Mouse (Mus musculus) MEL (cell line): ENCODE measurements around the gene Fkbp5.

Experiments used
- CTCF ChIP-seq, 3 experiments: IDR thresholded peaks in 2 of 3; conservative IDR thresholded peaks in 1 of 3; 2 replicates each; pipeline ENCODE4 v1.5.1; 2011 to 2012; ENCODE audit warnings: low read length in 3 of 3, low read depth in 2 of 3, mild to moderate bottlenecking in 2 of 3, improper control_type of control experiment in 1 of 3, inconsistent platforms in 1 of 3, mixed read lengths in 1 of 3, moderate library complexity in 1 of 3; ENCODE audit not compliant: control insufficient read depth in 1 of 3, insufficient read depth in 1 of 3, poor library complexity in 1 of 3, severe bottlenecking in 1 of 3
- EP300 ChIP-seq, 2 experiments: IDR thresholded peaks; 2 replicates each; pipeline ENCODE4 v1.6.1; 2011; ENCODE audit warnings: improper control_type of control experiment in 2 of 2, low read length in 2 of 2, low read depth in 1 of 2, mild to moderate bottlenecking in 1 of 2
- GATA1 ChIP-seq: IDR thresholded peaks from 2 replicates; pipeline ENCODE4 v1.6.1; 2011; ENCODE audit warnings: low read depth, low read length, improper control_type of control experiment
- KAT2A ChIP-seq: conservative IDR thresholded peaks from 2 replicates; pipeline ENCODE4 v1.6.1; 2012; ENCODE audit warnings: low read depth, low read length, improper control_type of control experiment, inconsistent platforms
- MAFK ChIP-seq: IDR thresholded peaks from 2 replicates; pipeline ENCODE4 v1.6.1; 2011; ENCODE audit warnings: low read depth, mild to moderate bottlenecking, low read length, improper control_type of control experiment, borderline replicate concordance
- MAZ ChIP-seq: IDR thresholded peaks from 2 replicates; pipeline ENCODE4 v1.6.1; 2012; ENCODE audit warnings: low read depth, mild to moderate bottlenecking, inconsistent platforms, low read length, improper control_type of control experiment
- MEF2A ChIP-seq: IDR thresholded peaks from 2 replicates; pipeline ENCODE4 v1.6.1; 2014; ENCODE audit warnings: low read depth, mild to moderate bottlenecking, inconsistent platforms, low read length, improper control_type of control experiment; ENCODE audit not compliant: poor library complexity, insufficient replicate concordance, severe bottlenecking; ENCODE audit errors: extremely low read depth
- POLR2A ChIP-seq, 2 experiments: IDR thresholded peaks; 2 replicates each; pipeline ENCODE4 v1.6.1; 2011 to 2012; ENCODE audit warnings: low read length in 2 of 2, mild to moderate bottlenecking in 2 of 2, control low read depth in 1 of 2, improper control_type of control experiment in 1 of 2, low read depth in 1 of 2, moderate library complexity in 1 of 2; ENCODE audit not compliant: control insufficient read depth in 1 of 2, insufficient read depth in 1 of 2, poor library complexity in 1 of 2
- TAL1 ChIP-seq: IDR thresholded peaks from 2 replicates; pipeline ENCODE4 v1.6.1; 2012; ENCODE audit warnings: mild to moderate bottlenecking, inconsistent platforms, low read length, moderate library complexity, mixed read lengths
- TCF12 ChIP-seq: IDR thresholded peaks from 2 replicates; pipeline ENCODE4 v1.6.1; 2014; ENCODE audit warnings: low read depth, mild to moderate bottlenecking, inconsistent platforms, low read length, improper control_type of control experiment, moderate library complexity
- ZNF384 ChIP-seq: IDR thresholded peaks from 2 replicates; pipeline ENCODE4 v1.6.1; 2012; ENCODE audit warnings: low read depth, mild to moderate bottlenecking, inconsistent platforms, low read length, improper control_type of control experiment

DNA sequence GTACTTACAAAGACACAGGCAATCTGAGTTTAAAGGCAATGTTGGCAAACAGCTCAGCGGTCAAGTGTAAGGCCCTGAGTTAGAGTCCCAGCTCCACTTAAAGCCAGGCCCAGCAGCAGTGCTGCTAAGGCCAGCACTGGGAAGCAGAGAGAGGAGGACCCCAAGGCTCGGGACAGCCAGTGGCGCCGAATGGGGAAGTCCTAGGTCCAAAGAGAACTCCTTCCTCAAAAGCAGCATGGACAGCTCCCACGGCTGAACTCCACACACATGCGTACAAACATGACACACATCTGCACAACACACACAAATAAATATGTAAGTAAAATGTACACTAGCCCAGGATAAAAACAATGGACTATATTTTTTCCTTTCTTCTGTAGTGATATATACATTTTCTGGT is 84.3 kb downstream of the Fkbp5 start:
- TF ChIP-seq MEF2A (no peak), KAT2A (no peak), MAZ (no peak), EP300 (IDR thresholded peaks at IDR 0.05; ENCODE audit: low read depth in 1 of 2, low read length in 2 of 2) (no peak), TCF12 (no peak), TAL1 (no peak), GATA1 (no peak), MAFK (no peak), ZNF384 (no peak), CTCF (IDR thresholded peaks at IDR 0.05 in 2 of 3, conservative IDR thresholded peaks at IDR 0.05 in 1 of 3; ENCODE audit: control insufficient read depth in 1 of 3, insufficient read depth in 1 of 3, low read depth in 2 of 3, low read length in 3 of 3, poor library complexity in 1 of 3, severe bottlenecking in 1 of 3) (no peak), POLR2A (IDR thresholded peaks at IDR 0.05; ENCODE audit: control insufficient read depth in 1 of 2, insufficient read depth in 1 of 2, low read depth in 1 of 2, low read length in 2 of 2, poor library complexity in 1 of 2) (no peak)
